Mouse (Mus musculus) liver, adult 2 months (tissue): ENCODE data around the gene 1700029P11Rik.

ENCODE experiments used
- CTCF ChIP-seq: fragments of 200-500 bp; IDR thresholded peaks from 2 replicates; pipeline ENCODE4 v1.5.1; 2011; ENCODE audit warnings: low read depth, low read length, control low read depth
- POLR2A ChIP-seq: fragments of 200-500 bp; IDR thresholded peaks from 2 replicates; pipeline ENCODE4 v1.6.1; 2011; ENCODE audit warnings: low read length, control low read depth; ENCODE audit not compliant: insufficient read depth; ENCODE audit errors: extremely low read depth

GRCm38 (mm10) chr15:81943176-81943749 lies 37.1 kb upstream of the 1700029P11Rik start:
- TF ChIP-seq POLR2A = no peak
- TF ChIP-seq CTCF = no peak
